Mouse (Mus musculus) ES-E14 (cell line): Measurements from ENCODE around the gene Tsg101. TPM values are rescaled to one million over a fixed set of nuclear protein-coding genes. Genes with fewer than 3 reads are reported as not detected.

Experiments used
- DNase-seq: peaks from one replicate; pipeline ENCODE4 v3.0.0-alpha.2; 2013; ENCODE audit warnings: low read depth, low spot score
- H3K27ac ChIP-seq: 2 replicates; pipeline ENCODE4 v1.5.1; 2012; ENCODE audit warnings: low read depth, mild to moderate bottlenecking, low read length, moderate library complexity, mixed read lengths; ENCODE audit not compliant: poor library complexity, insufficient read depth, severe bottlenecking
- H3K36me3 ChIP-seq: 2 replicates; pipeline ENCODE4 v1.6.1; 2012; ENCODE audit warnings: mild to moderate bottlenecking, low read length, moderate library complexity, mixed read lengths; ENCODE audit not compliant: control insufficient read depth, poor library complexity, insufficient read depth, severe bottlenecking
- H3K4me1 ChIP-seq, 2 experiments: fragments of 150-350 bp in 1 of 2; sonication (generic) in 1 of 2; 2 replicates each; pipeline ENCODE4 v1.6.1; 2012; ENCODE audit warnings: low read length in 2 of 2, mild to moderate bottlenecking in 1 of 2, mixed read lengths in 1 of 2; ENCODE audit not compliant: control insufficient read depth in 2 of 2, insufficient read depth in 2 of 2, poor library complexity in 1 of 2
- H3K4me3 ChIP-seq, 2 experiments: fragments of 150-350 bp in 1 of 2; sonication (generic) in 1 of 2; 2 replicates each; pipeline ENCODE4 v1.5.1; 2012; ENCODE audit warnings: low read length in 2 of 2, low read depth in 1 of 2, mild to moderate bottlenecking in 1 of 2, mixed read lengths in 1 of 2; ENCODE audit not compliant: insufficient read depth in 1 of 2, poor library complexity in 1 of 2, severe bottlenecking in 1 of 2
- H3K9ac ChIP-seq: 2 replicates; pipeline ENCODE4 v1.6.1; 2012; ENCODE audit warnings: low read depth, mild to moderate bottlenecking, low read length, mixed read lengths; ENCODE audit not compliant: poor library complexity, insufficient read depth, severe bottlenecking
- H3K9me3 ChIP-seq: fragments of 150-350 bp; sonication (generic); 2 replicates; pipeline ENCODE4 v1.6.1; 2012; ENCODE audit warnings: low read depth, mild to moderate bottlenecking, low read length; ENCODE audit not compliant: control insufficient read depth, insufficient read depth
- CHD2 ChIP-seq: IDR thresholded peaks from 2 replicates; pipeline ENCODE4 v1.6.1; 2014; ENCODE audit warnings: mild to moderate bottlenecking, low read depth, low read length, inconsistent platforms
- HCFC1 ChIP-seq: IDR thresholded peaks from 2 replicates; pipeline ENCODE4 v1.6.1; 2012; ENCODE audit warnings: low read length, inconsistent platforms, borderline replicate concordance; ENCODE audit not compliant: insufficient read depth
- MAFK ChIP-seq: IDR thresholded peaks from 2 replicates; pipeline ENCODE4 v1.6.1; 2014; ENCODE audit warnings: mild to moderate bottlenecking, low read depth, low read length, inconsistent platforms; ENCODE audit not compliant: insufficient read depth
- ZC3H11A ChIP-seq: IDR thresholded peaks from 2 replicates; pipeline ENCODE4 v1.6.1; 2012; ENCODE audit warnings: low read depth, mild to moderate bottlenecking, inconsistent platforms, low read length, borderline replicate concordance
- ZNF384 ChIP-seq: IDR thresholded peaks from 2 replicates; pipeline ENCODE4 v1.6.1; 2012; ENCODE audit warnings: low read depth, low read length, inconsistent platforms
- in situ Hi-C, 2 experiments: fragments of 600-800 bp; cut with MboI; formaldehyde crosslinking; loops; one replicate each; pipeline ENCODE4 v1.15.1; 2025; ENCODE audit warnings: low sequenced_read_pairs in 2 of 2, inconsistent platforms in 1 of 2; ENCODE audit not compliant: unreplicated experiment in 2 of 2
- total RNA-seq: library from RNA; depleted of rRNA; stranded (reverse); fragments of 300-350 nt; gene quantifications from 2 replicates; pipeline ENCODE4 v1.2.3, GENCODE M21; 2012

Gene Tsg101
- total RNA-seq, 1 experiment = 54.3 TPM

GRCm38 (mm10) chr7:46934788-46935187, 15.0 kb upstream of the Tsg101 start:
- in situ Hi-C loops = no loop called here
- no peak for DNase-seq
- H3K9me3 ChIP-seq = no peaks in the 10 kb centered on the region
- no peak overlapping the region for H3K9ac ChIP-seq
- H3K36me3 ChIP-seq = peaks cover 11% of the 10 kb centered on the region; the same call in 1 of the 2 replicates
- no peak overlapping the region for H3K4me3 ChIP-seq
- no peaks in the 10 kb centered on the region for H3K4me1 ChIP-seq
- TF ChIP-seq ZC3H11A (no peak), ZNF384 (no peak), MAFK (no peak), CHD2 (no peak), HCFC1 (no peak)
- H3K27ac ChIP-seq = no peak overlapping the region

- TF ChIP-seq CHD2 = no peak
- TF ChIP-seq ZNF384 = no peak
- TF ChIP-seq HCFC1 = no peak
- TF ChIP-seq MAFK = no peak
- no peak for TF ChIP-seq ZC3H11A
Observed at GRCm38 (mm10) chr7:46931370-46931769, 11.6 kb upstream of the Tsg101 start.

GRCm38 (mm10) chr7:46928291-46928690, 8.5 kb upstream of the Tsg101 start:
- Histone ChIP-seq H3K4me1 (no peaks in the 10 kb centered on the region), H3K27ac (no peak overlapping the region), H3K36me3 (peaks cover 7% of the 10 kb centered on the region; the same call in 1 of the 2 replicates), H3K9me3 (no peaks in the 10 kb centered on the region), H3K9ac (no peak overlapping the region), H3K4me3 (no peak overlapping the region)
- TF ChIP-seq ZNF384 (no peak), MAFK (no peak), CHD2 (no peak)
- DNase-seq = no peak
- in situ Hi-C loops = no loop called here

More at GRCm38 (mm10) chr7:46931370-46931769, 11.6 kb upstream of the Tsg101 start:
- no peaks in the 10 kb centered on the region for H3K4me1 ChIP-seq
- DNase-seq = no peak
- no peak overlapping the region for H3K9ac ChIP-seq
- H3K9me3 ChIP-seq = no peaks in the 10 kb centered on the region
- no peak overlapping the region for H3K27ac ChIP-seq
- in situ Hi-C loops = no loop called here
- no peak overlapping the region for H3K4me3 ChIP-seq
- H3K36me3 ChIP-seq = peaks cover 9% of the 10 kb centered on the region; the same call in 1 of the 2 replicates

GRCm38 (mm10) chr7:46922075-46922474, 2.3 kb upstream of the Tsg101 start:
- Histone ChIP-seq H3K36me3 (peaks cover 2% of the 10 kb centered on the region; the same call in 1 of the 2 replicates), H3K4me1 (peaks cover 0 to 6% of the 10 kb centered on the region in 2 experiments; a peak in 1 of 4 replicates), H3K9me3 (no peaks in the 10 kb centered on the region), H3K9ac (no peak overlapping the region), H3K4me3 (no peak overlapping the region), H3K27ac (no peak overlapping the region)
- in situ Hi-C loops = no loop called here
- DNase-seq = no peak
- TF ChIP-seq ZC3H11A (no peak), HCFC1 (no peak), ZNF384 (no peak), CHD2 (no peak), MAFK (no peak)
